8 mouse cellular contexts compared by ENCODE assay signal in genomic region chr7:79535251-79536111, GRCm38 (mm10).
A peak's percentile ranks its signal among the peaks of the same experiment; 100 is the strongest.
DNase-seq lines count a peak whose midpoint lies in the region; ATAC-seq and TF ChIP-seq lines count a peak whose summit lies in the region.

No protein-coding gene starts in this region.

- no peak for TF ChIP-seq CTCF in intestine, postnatal 0 days (IDR thresholded peaks at IDR 0.05; ENCODE audit: low read depth)

- peak overlapping the region; percentile 87 for H3K9ac ChIP-seq in forebrain, embryonic 12.5 days
- H3K9ac ChIP-seq in intestine, postnatal 0 days (ENCODE audit: low read depth, low read length) = no peak overlapping the region

- H3K36me3 ChIP-seq in forebrain, embryonic 12.5 days (replicated peaks) = peaks cover 28% of the 10 kb centered on the region
- H3K36me3 ChIP-seq in intestine, postnatal 0 days (ENCODE audit: control insufficient read depth, insufficient read depth) = no peaks in the 10 kb centered on the region

- WGBS in forebrain, embryonic 12.5 days = under 1% methylated on average over 65 of the region's 66 CpGs
- WGBS in intestine, postnatal 0 days = under 1% methylated on average over 61 of the region's 66 CpGs

- peaks cover 42% of the 10 kb centered on the region for H3K27me3 ChIP-seq in forebrain, embryonic 12.5 days
- peaks cover 94% of the 10 kb centered on the region for H3K27me3 ChIP-seq in intestine, postnatal 0 days (replicated peaks; ENCODE audit: control insufficient read depth, insufficient read depth, low read length)

- peak overlapping the region; percentile 74 for H3K4me2 ChIP-seq in forebrain, embryonic 12.5 days
- H3K4me2 ChIP-seq in intestine, postnatal 0 days (replicated peaks; ENCODE audit: low read depth) = peak overlapping the region; percentile 64

- peak overlapping the region; percentile 52 for H3K4me3 ChIP-seq in forebrain, embryonic 12.5 days (replicated peaks)
- H3K4me3 ChIP-seq in intestine, postnatal 0 days (ENCODE audit: low read depth, low read length) = peak overlapping the region; percentile 35

- peaks cover 91% of the 10 kb centered on the region for H3K4me1 ChIP-seq in forebrain, embryonic 12.5 days
- H3K4me1 ChIP-seq in intestine, postnatal 0 days (replicated peaks; ENCODE audit: control insufficient read depth, insufficient read depth, low read length) = no peaks in the 10 kb centered on the region

- peak overlapping the region; percentile 100 for H3K27ac ChIP-seq in forebrain, embryonic 12.5 days
- no peak overlapping the region for H3K27ac ChIP-seq in intestine, postnatal 0 days (ENCODE audit: low read depth, low read length)

- peak; percentile 35 for DNase-seq in kidney, adult 18-20 months
- DNase-seq in kidney, adult 11 months = no peak
- DNase-seq in ZHBTc4 (ENCODE audit: low read depth, low spot score) = peak; percentile 84
- DNase-seq in lung, postnatal 36 days = peak; percentile 18
- DNase-seq in thymus, postnatal 14 days = peak; percentile 46

- peak; percentile 78 for ATAC-seq in forebrain, embryonic 12.5 days (ENCODE audit: low FRiP score)
- no peak for ATAC-seq in intestine, postnatal 0 days
- no peak for ATAC-seq in erythroblast, adult 5-6 weeks (replicated peaks; ENCODE audit: low FRiP score, poor library complexity, severe bottlenecking)

- H3K9me3 ChIP-seq in forebrain, embryonic 12.5 days = no peaks in the 10 kb centered on the region
- H3K9me3 ChIP-seq in intestine, postnatal 0 days (ENCODE audit: control insufficient read depth) = no peaks in the 10 kb centered on the region
